In the genomic region with DNA sequence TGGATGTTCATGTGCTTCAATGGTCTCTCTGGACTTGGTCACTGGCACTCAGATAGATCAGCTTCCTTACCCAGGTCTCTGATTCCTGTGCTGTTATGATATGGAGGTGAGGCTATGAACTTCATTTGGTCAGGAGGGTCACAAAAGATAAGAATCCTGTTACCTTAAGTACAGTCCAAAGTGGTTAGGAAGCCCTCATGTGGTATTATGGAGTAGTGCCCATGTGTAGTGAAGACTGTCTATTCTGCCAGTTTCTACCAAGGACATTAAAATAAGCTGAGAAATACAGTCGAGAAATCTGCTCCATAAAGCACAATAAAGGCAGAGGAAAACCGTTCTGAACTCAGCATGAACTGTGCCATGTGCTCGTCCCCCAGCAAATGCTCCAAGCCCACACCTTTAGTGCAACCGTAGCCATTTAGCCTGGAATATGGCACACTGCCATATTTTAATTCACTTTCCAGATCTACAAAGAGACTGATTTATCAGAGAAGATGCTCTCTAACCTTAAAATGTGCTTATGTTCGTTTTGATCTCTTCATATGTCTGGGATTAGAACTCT, we compare ENCODE assay signal across 21 mouse cellular contexts.
DNase-seq lines count a peak whose midpoint lies in the region; ATAC-seq lines count a peak whose summit lies in the region.
"Had no signal": no experiment of that assay in that cellular context is flagged by ENCODE, and none has a peak within 500 bp of the region (broad histone marks: within the 10 kb centered on the region; RNA-seq: fewer than 3 reads in every experiment).

No protein-coding gene starts in this region.

- H3K9me3 ChIP-seq in neural tube, embryonic 13.5 days = no peaks in the 10 kb centered on the region
- no peaks in the 10 kb centered on the region for H3K9me3 ChIP-seq in neural tube, embryonic 15.5 days (replicated peaks)
- H3K9me3 ChIP-seq: heart, embryonic 10.5 days; hindbrain, embryonic 15.5 days; intestine, embryonic 15.5 days; midbrain, embryonic 13.5 days; stomach, embryonic 15.5 days had no signal

- DNase-seq in cerebellum, adult 9-11 months = peak; percentile 8
- no peak for DNase-seq in cerebellum, adult 11 months
- DNase-seq in heart, adult 11 months = peak; percentile 27
- no peak for DNase-seq in heart, adult 18-20 months
- no peak for DNase-seq in thymus, postnatal 4 days
- DNase-seq in kidney, adult 11 months = no peak
- DNase-seq: adrenal gland, adult 8-10 months; gastrocnemius, adult 2 months; heart, postnatal 4 days; kidney, postnatal 25 days; lung, embryonic 14.5 days; thymus, postnatal 25 days had no signal

- no peak for ATAC-seq in neural tube, embryonic 13.5 days (ENCODE audit: low read depth)
- ATAC-seq in neural tube, embryonic 15.5 days (ENCODE audit: low FRiP score) = no peak
- ATAC-seq: activated CD4-positive, CD25-positive, alpha-beta regulatory T cell, adult 4 months; intestine, embryonic 15.5 days; midbrain, embryonic 13.5 days had no signal

- H3K27me3 ChIP-seq in neural tube, embryonic 13.5 days = no peaks in the 10 kb centered on the region
- H3K27me3 ChIP-seq in neural tube, embryonic 15.5 days (replicated peaks) = no peaks in the 10 kb centered on the region
- H3K27me3 ChIP-seq: hindbrain, embryonic 15.5 days; intestine, embryonic 15.5 days; midbrain, embryonic 13.5 days; stomach, embryonic 15.5 days had no signal

- WGBS in neural tube, embryonic 13.5 days = 47% methylated on average over 5 of the region's 5 CpGs
- WGBS in neural tube, embryonic 15.5 days = 49% methylated on average over 5 of the region's 5 CpGs

- 0 out of 2 replicates have a peak overlapping the region, but pooled peaks have one; percentile 18 for H3K27ac ChIP-seq in neural tube, embryonic 13.5 days (replicated peaks)
- no peak overlapping the region for H3K27ac ChIP-seq in neural tube, embryonic 15.5 days (replicated peaks)
- H3K27ac ChIP-seq: gastrocnemius, adult 2 months; heart, embryonic 10.5 days; hindbrain, embryonic 15.5 days; intestine, embryonic 15.5 days; liver, embryonic 14.5 days; midbrain, embryonic 13.5 days; stomach, embryonic 15.5 days had no signal

- no peak overlapping the region for H3K4me3 ChIP-seq in neural tube, embryonic 13.5 days
- H3K4me3 ChIP-seq in neural tube, embryonic 15.5 days (replicated peaks) = no peak overlapping the region
- H3K4me3 ChIP-seq: gastrocnemius, adult 2 months; heart, embryonic 10.5 days; hindbrain, embryonic 15.5 days; intestine, embryonic 15.5 days; midbrain, embryonic 13.5 days; stomach, embryonic 15.5 days had no signal

- no peak overlapping the region for H3K9ac ChIP-seq in neural tube, embryonic 13.5 days
- no peak overlapping the region for H3K9ac ChIP-seq in neural tube, embryonic 15.5 days (replicated peaks)
- H3K9ac ChIP-seq: hindbrain, embryonic 15.5 days; intestine, embryonic 15.5 days; liver, embryonic 14.5 days; lung, embryonic 14.5 days; midbrain, embryonic 13.5 days; stomach, embryonic 15.5 days had no signal

- 0 out of 2 replicates have a peak, but pooled peaks cover 6% of the 10 kb centered on the region for H3K4me1 ChIP-seq in neural tube, embryonic 13.5 days (replicated peaks)
- no peaks in the 10 kb centered on the region for H3K4me1 ChIP-seq in neural tube, embryonic 15.5 days
- H3K4me1 ChIP-seq: heart, embryonic 10.5 days; hindbrain, embryonic 15.5 days; intestine, embryonic 15.5 days; midbrain, embryonic 13.5 days; stomach, embryonic 15.5 days had no signal

- no peaks in the 10 kb centered on the region for H3K36me3 ChIP-seq in neural tube, embryonic 13.5 days
- H3K36me3 ChIP-seq in neural tube, embryonic 15.5 days = no peaks in the 10 kb centered on the region
- H3K36me3 ChIP-seq: heart, embryonic 10.5 days; hindbrain, embryonic 15.5 days; intestine, embryonic 15.5 days; midbrain, embryonic 13.5 days; stomach, embryonic 15.5 days had no signal

- H3K4me2 ChIP-seq in neural tube, embryonic 13.5 days = no peak overlapping the region
- no peak overlapping the region for H3K4me2 ChIP-seq in neural tube, embryonic 15.5 days
- H3K4me2 ChIP-seq: hindbrain, embryonic 15.5 days; intestine, embryonic 15.5 days; lung, embryonic 14.5 days; midbrain, embryonic 13.5 days; stomach, embryonic 15.5 days had no signal

Comparison
In these comparisons a context has a peak if more than half of its experiments do, and no peak if none do; other contexts are left out.
1. DNase-seq: peak in cerebellum, adult 9-11 months (single experiment) and heart, adult 11 months (single experiment); none in cerebellum, adult 11 months (single experiment), heart, adult 18-20 months (0 of 2), thymus, postnatal 4 days (single experiment) and kidney, adult 11 months (single experiment).